Mouse (Mus musculus): Measurements from ENCODE around the gene Manba. TPM values are rescaled to one million over a fixed set of nuclear protein-coding genes. Genes with fewer than 3 reads are reported as not detected.

Manba gene
- polyA plus RNA-seq, 1 experiment from 2014 or later: 5.1 TPM

- H3K36me3 ChIP-seq: no peaks in the 10 kb centered on the region
- no peaks in the 10 kb centered on the region for H3K27me3 ChIP-seq (replicated peaks)
- no peaks in the 10 kb centered on the region for H3K4me1 ChIP-seq
- no peak overlapping the region for H3K27ac ChIP-seq
- H3K4me2 ChIP-seq (replicated peaks): no peak overlapping the region
- no peak overlapping the region for H3K4me3 ChIP-seq
- H3K9me3 ChIP-seq: no peaks in the 10 kb centered on the region
- no peak for ATAC-seq (ENCODE audit: low FRiP score, low read depth)
- 92% methylated on average over 3 of the region's 3 CpGs for WGBS
- H3K9ac ChIP-seq: no peak overlapping the region
Observed at GRCm38 (mm10) chr3:135575126-135575525, 89.7 kb downstream of the Manba start.

DNA sequence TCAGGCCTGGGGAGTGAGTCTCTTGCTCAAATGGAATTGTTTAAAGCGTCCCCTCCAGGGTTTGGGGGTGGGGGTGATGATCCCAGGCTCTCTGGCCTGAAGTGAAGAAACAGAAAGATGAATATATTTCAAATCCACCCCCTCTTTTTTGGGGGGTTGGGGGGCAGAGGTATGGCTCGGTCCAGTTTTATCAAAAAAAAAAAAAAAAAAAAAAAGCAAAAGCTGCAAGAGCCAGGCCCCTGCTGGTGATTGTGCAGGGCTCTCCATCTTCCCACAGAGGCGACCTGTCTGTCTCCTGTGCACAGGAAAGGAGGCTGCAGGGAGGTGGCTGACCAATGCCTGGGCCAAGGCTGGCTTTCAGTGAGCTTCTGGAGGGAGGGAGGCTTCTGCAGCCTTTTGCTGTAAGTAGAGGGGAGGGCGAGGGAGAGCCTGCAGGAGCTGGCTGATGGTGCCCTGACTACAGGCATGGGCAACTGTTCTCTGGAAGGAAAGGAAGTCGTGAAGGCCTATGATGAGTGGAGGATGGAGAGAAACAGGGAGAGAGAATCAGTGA is 93.3 kb downstream of the Manba start:
- Histone ChIP-seq H3K27me3 (replicated peaks) (no peaks in the 10 kb centered on the region), H3K27ac (no peak overlapping the region), H3K4me3 (no peak overlapping the region), H3K4me1 (peaks cover 9% of the 10 kb centered on the region; the same call in 1 of the 2 replicates), H3K9me3 (no peaks in the 10 kb centered on the region), H3K4me2 (replicated peaks) (no peak overlapping the region), H3K36me3 (no peaks in the 10 kb centered on the region), H3K9ac (no peak overlapping the region)
- 56% methylated on average over 5 of the region's 5 CpGs for WGBS
- no peak for ATAC-seq (ENCODE audit: low FRiP score, low read depth)

DNA sequence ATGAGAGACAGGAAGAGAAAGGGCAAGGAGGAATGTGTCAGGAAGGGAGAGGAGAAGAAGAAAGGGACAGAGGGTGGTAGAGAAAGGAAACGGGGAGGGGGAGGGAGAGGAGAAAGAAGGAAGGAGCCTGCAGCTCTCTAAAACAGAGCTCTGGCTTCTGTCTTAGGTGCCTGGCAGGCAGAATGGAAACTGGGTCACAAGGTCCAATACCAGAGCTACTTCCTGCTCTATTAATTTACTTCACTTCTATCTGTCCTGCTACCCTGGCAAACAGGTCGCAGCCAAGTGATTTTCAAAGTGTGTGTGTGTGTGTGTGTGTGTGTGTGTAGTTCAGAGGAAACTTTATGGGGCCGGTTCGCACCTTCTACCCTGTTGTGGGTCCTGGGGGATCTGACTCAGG is 93.8 kb downstream of the Manba start:
- H3K36me3 ChIP-seq: peaks cover 3% of the 10 kb centered on the region; the same call in 1 of the 2 replicates
- H3K9ac ChIP-seq: no peak overlapping the region
- no peak for ATAC-seq (ENCODE audit: low FRiP score, low read depth)
- peaks cover 9% of the 10 kb centered on the region; the same call in 1 of the 2 replicates for H3K4me1 ChIP-seq
- H3K4me3 ChIP-seq: no peak overlapping the region
- no peak overlapping the region for H3K4me2 ChIP-seq (replicated peaks)
- no peak overlapping the region for H3K27ac ChIP-seq
- 72% methylated on average over 4 of the region's 4 CpGs for WGBS
- no peaks in the 10 kb centered on the region for H3K27me3 ChIP-seq (replicated peaks)
- no peaks in the 10 kb centered on the region for H3K9me3 ChIP-seq

- H3K27me3 ChIP-seq (replicated peaks): no peaks in the 10 kb centered on the region
- peaks cover 9% of the 10 kb centered on the region; the same call in 1 of the 2 replicates for H3K4me1 ChIP-seq
- no peaks in the 10 kb centered on the region for H3K9me3 ChIP-seq
- no peak overlapping the region for H3K4me2 ChIP-seq (replicated peaks)
- H3K27ac ChIP-seq: no peak overlapping the region
- peaks cover 15% of the 10 kb centered on the region for H3K36me3 ChIP-seq
- no peak; the same call in 1 of the 2 replicates for ATAC-seq (ENCODE audit: low FRiP score, low read depth)
- 82% methylated on average over 21 of the region's 21 CpGs for WGBS
- H3K9ac ChIP-seq: no peak overlapping the region
- H3K4me3 ChIP-seq: no peak overlapping the region
Observed at GRCm38 (mm10) chr3:135580439-135581275, 95.2 kb downstream of the Manba start.

GRCm38 (mm10) chr3:135581606-135582117 is 96.3 kb downstream of the Manba start:
- Histone ChIP-seq H3K27me3 (replicated peaks) (no peaks in the 10 kb centered on the region), H3K9ac (no peak overlapping the region), H3K36me3 (peaks cover 17% of the 10 kb centered on the region), H3K27ac (no peak overlapping the region), H3K9me3 (no peaks in the 10 kb centered on the region), H3K4me2 (replicated peaks) (no peak overlapping the region; the same call in 1 of the 2 replicates), H3K4me3 (no peak overlapping the region), H3K4me1 (peaks cover 9% of the 10 kb centered on the region; the same call in 1 of the 2 replicates)
- 24% methylated on average over 10 of the region's 10 CpGs for WGBS
- ATAC-seq (ENCODE audit: low FRiP score, low read depth): peak; percentile 61

- Histone ChIP-seq H3K9me3 (no peaks in the 10 kb centered on the region), H3K4me1 (peaks cover 9% of the 10 kb centered on the region; the same call in 1 of the 2 replicates), H3K9ac (no peak overlapping the region), H3K27me3 (replicated peaks) (no peaks in the 10 kb centered on the region), H3K36me3 (peaks cover 23% of the 10 kb centered on the region), H3K4me2 (replicated peaks) (no peak overlapping the region), H3K4me3 (no peak overlapping the region), H3K27ac (no peak overlapping the region)
- 97% methylated on average over 7 of the region's 7 CpGs for WGBS
- no peak for ATAC-seq (ENCODE audit: low FRiP score, low read depth)
Observed at GRCm38 (mm10) chr3:135582246-135582645, 96.8 kb downstream of the Manba start.

DNA sequence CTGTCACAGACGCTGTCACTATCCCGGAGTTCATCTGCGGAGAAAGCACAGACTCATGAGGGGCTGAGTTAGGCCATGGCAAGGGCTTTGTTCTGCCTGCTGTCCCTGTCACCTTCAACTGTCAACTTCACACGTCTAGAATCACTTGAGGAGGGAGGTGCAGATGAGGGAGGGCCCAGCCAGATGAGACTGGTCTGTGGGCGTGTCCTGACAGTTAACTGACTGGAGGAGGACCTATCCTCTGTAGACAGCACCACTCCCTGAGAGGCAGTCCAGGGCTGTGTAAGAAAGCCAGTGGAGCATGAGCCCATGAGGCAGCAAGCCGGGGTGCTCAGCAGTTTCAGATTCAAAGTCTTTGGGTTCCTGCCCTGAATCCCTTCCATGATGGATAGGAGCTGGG is 100.1 kb downstream of the Manba start:
- peaks cover 53% of the 10 kb centered on the region for H3K36me3 ChIP-seq
- WGBS: 61% methylated on average over 6 of the region's 6 CpGs
- no peak for ATAC-seq (ENCODE audit: low FRiP score, low read depth)
- peaks cover 9% of the 10 kb centered on the region; the same call in 1 of the 2 replicates for H3K4me1 ChIP-seq
- H3K27ac ChIP-seq: no peak overlapping the region
- no peaks in the 10 kb centered on the region for H3K9me3 ChIP-seq
- H3K27me3 ChIP-seq (replicated peaks): no peaks in the 10 kb centered on the region
- no peak overlapping the region for H3K9ac ChIP-seq
- no peak overlapping the region for H3K4me2 ChIP-seq (replicated peaks)
- no peak overlapping the region for H3K4me3 ChIP-seq

- no peak for ATAC-seq (ENCODE audit: low FRiP score, low read depth)
- no peaks in the 10 kb centered on the region for H3K9me3 ChIP-seq
- no peak overlapping the region for H3K4me2 ChIP-seq (replicated peaks)
- peaks cover 9% of the 10 kb centered on the region; the same call in 1 of the 2 replicates for H3K4me1 ChIP-seq
- H3K27me3 ChIP-seq (replicated peaks): no peaks in the 10 kb centered on the region
- 91% methylated on average over 2 of the region's 2 CpGs for WGBS
- no peak overlapping the region for H3K4me3 ChIP-seq
- H3K36me3 ChIP-seq: peaks cover 57% of the 10 kb centered on the region
- no peak overlapping the region for H3K27ac ChIP-seq
- no peak overlapping the region for H3K9ac ChIP-seq
Observed at GRCm38 (mm10) chr3:135586060-135586459, 100.6 kb downstream of the Manba start.

- Histone ChIP-seq H3K4me1 (peaks cover 5% of the 10 kb centered on the region; the same call in 1 of the 2 replicates), H3K36me3 (peaks cover 59% of the 10 kb centered on the region), H3K9me3 (no peaks in the 10 kb centered on the region), H3K27me3 (replicated peaks) (no peaks in the 10 kb centered on the region), H3K9ac (no peak overlapping the region), H3K4me2 (replicated peaks) (no peak overlapping the region), H3K27ac (no peak overlapping the region), H3K4me3 (no peak overlapping the region)
- WGBS: 87% methylated on average over 4 of the region's 4 CpGs
- ATAC-seq (ENCODE audit: low FRiP score, low read depth): no peak
Observed at GRCm38 (mm10) chr3:135586471-135586880, 101.1 kb downstream of the Manba start.

GRCm38 (mm10) chr3:135590471-135590870 is 105.1 kb downstream of the Manba start:
- 87% methylated on average over 4 of the region's 4 CpGs for WGBS
- Histone ChIP-seq H3K27me3 (replicated peaks) (no peaks in the 10 kb centered on the region), H3K27ac (no peak overlapping the region), H3K4me2 (replicated peaks) (no peak overlapping the region), H3K9me3 (no peaks in the 10 kb centered on the region), H3K4me3 (no peak overlapping the region), H3K36me3 (peaks cover 70% of the 10 kb centered on the region), H3K9ac (no peak overlapping the region), H3K4me1 (no peaks in the 10 kb centered on the region)
- no peak for ATAC-seq (ENCODE audit: low FRiP score, low read depth)

DNA sequence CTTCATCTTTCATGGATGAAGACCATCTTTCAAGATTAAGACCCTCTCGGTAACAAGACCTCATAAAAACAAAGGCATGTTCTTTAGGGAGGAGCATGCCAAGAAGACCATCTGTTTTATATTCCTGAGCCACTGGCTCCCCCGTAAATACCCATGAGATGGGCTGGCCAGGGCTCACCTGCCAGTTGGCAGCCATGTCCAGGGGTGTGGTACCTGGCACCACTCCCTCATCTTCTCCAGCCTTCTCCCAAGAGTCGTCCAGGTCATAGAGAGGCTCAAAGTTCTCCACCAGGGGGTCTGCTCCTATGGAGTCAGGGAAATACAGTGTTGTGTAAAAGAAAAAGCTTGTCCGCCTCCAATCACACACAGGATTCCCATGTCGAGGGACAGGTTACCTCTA is 106.0 kb downstream of the Manba start:
- H3K9me3 ChIP-seq: no peaks in the 10 kb centered on the region
- peaks cover 67% of the 10 kb centered on the region for H3K36me3 ChIP-seq
- 81% methylated on average over 5 of the region's 5 CpGs for WGBS
- H3K27ac ChIP-seq: no peak overlapping the region
- no peaks in the 10 kb centered on the region for H3K27me3 ChIP-seq (replicated peaks)
- no peak for ATAC-seq (ENCODE audit: low FRiP score, low read depth)
- no peak overlapping the region for H3K4me2 ChIP-seq (replicated peaks)
- H3K9ac ChIP-seq: no peak overlapping the region
- H3K4me3 ChIP-seq: no peak overlapping the region
- H3K4me1 ChIP-seq: no peaks in the 10 kb centered on the region

DNA sequence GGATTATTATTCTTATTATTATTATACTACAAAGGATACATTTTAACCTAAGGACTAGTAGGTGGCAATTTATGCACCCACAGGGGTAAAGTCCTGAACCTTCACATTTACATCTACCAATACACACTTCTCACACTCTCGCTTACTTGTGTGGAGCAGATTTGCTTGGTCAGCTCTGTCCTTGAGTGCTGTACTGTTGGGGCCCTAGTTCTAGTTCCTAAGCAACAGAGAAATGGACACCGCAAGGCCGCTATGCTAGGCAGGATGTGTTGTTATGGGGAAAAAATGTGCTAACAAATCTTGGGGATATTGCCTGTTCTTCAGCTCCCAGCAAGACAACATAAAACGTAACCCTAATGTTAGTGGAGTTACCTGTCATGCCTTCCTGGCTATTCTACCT is 106.6 kb downstream of the Manba start:
- Histone ChIP-seq H3K27ac (no peak overlapping the region), H3K4me3 (no peak overlapping the region), H3K9me3 (no peaks in the 10 kb centered on the region), H3K36me3 (peaks cover 62% of the 10 kb centered on the region), H3K4me2 (replicated peaks) (no peak overlapping the region), H3K4me1 (no peaks in the 10 kb centered on the region), H3K27me3 (replicated peaks) (no peaks in the 10 kb centered on the region), H3K9ac (no peak overlapping the region)
- WGBS: 87% methylated on average over 4 of the region's 4 CpGs
- no peak for ATAC-seq (ENCODE audit: low FRiP score, low read depth)
